Mouse (Mus musculus) thymus, adult 2 months (tissue): Measurements from ENCODE around the gene Lrrc4c. TPM values are rescaled to one million over a fixed set of nuclear protein-coding genes. Genes with fewer than 3 reads are reported as not detected.

Experiments used
- DNase-seq: peaks from one replicate; pipeline ENCODE4 v3.0.0; 2021
- H3K27ac ChIP-seq: fragments of 200-500 bp; 2 replicates; pipeline ENCODE4 v1.5.1; 2012; ENCODE audit warnings: low read length, control low read depth; ENCODE audit not compliant: control insufficient read depth, insufficient read depth
- H3K27me3 ChIP-seq: fragments of 200-500 bp; 2 replicates; pipeline ENCODE4 v1.6.1; 2012; ENCODE audit warnings: mild to moderate bottlenecking, low read length, moderate library complexity, mixed read lengths; ENCODE audit not compliant: control insufficient read depth, insufficient read depth
- H3K36me3 ChIP-seq: fragments of 200-500 bp; 2 replicates; pipeline ENCODE4 v1.6.1; 2012; ENCODE audit warnings: mild to moderate bottlenecking, low read length, moderate library complexity; ENCODE audit not compliant: control insufficient read depth, insufficient read depth
- H3K4me1 ChIP-seq: fragments of 200-500 bp; replicated peaks from 2 replicates; pipeline ENCODE4 v1.6.1; 2012; ENCODE audit warnings: low read length; ENCODE audit not compliant: control insufficient read depth, insufficient read depth
- H3K4me3 ChIP-seq: fragments of 200-500 bp; 2 replicates; pipeline ENCODE4 v1.5.1; 2012; ENCODE audit warnings: mild to moderate bottlenecking, low read length, control low read depth, moderate library complexity; ENCODE audit not compliant: control insufficient read depth, insufficient read depth
- CTCF ChIP-seq: fragments of 200-500 bp; IDR thresholded peaks from 2 replicates; pipeline ENCODE4 v1.5.1; 2012; ENCODE audit warnings: mild to moderate bottlenecking, control low read depth, low read length, moderate library complexity, borderline replicate concordance; ENCODE audit not compliant: control insufficient read depth, poor library complexity, insufficient read depth; ENCODE audit errors: extremely low read depth
- POLR2A ChIP-seq: fragments of 200-500 bp; IDR thresholded peaks from 2 replicates; pipeline ENCODE4 v1.6.1; 2012; ENCODE audit warnings: mild to moderate bottlenecking, low read length, control low read depth, moderate library complexity; ENCODE audit not compliant: control insufficient read depth, poor library complexity, insufficient read depth; ENCODE audit errors: extremely low read depth
- WGBS: fragments of 180-500 bp; shearing (Covaris S2); methylation state at CpG from one replicate; pipeline ENCODE4 v1.1.7; 2018; 5-methylcytosine and 5-hydroxymethylcytosine counted together
- polyA plus RNA-seq: library from polyadenylated mRNA; depleted of rRNA; stranded (reverse); fragments of >200 nt; gene quantifications from 2 replicates; pipeline ENCODE4 v1.2.3, GENCODE M21; 2012

Lrrc4c gene
- polyA plus RNA-seq, 1 experiment: 0.18 TPM

DNA sequence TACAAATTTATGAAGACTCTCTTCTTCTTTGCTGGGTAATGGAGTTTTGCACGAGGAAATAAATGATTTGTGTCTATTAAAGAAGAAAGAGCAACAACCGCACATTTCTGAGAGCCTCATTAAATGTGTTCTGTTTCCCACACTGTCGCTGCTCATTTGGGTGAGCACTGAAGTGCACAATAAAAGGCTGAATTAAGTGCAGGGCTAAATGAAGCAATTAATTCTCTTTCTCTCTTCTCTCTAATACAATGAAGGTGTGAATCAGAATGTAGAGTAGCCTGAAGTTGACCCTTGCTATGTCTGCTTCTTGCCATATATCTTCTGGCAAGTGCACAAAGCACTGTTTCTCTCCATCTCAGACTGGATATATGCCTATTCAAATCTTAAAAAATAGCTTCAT is 1073.5 kb downstream of the Lrrc4c start:
- H3K27me3 ChIP-seq: no peaks in the 10 kb centered on the region
- H3K36me3 ChIP-seq: no peaks in the 10 kb centered on the region
- no peaks in the 10 kb centered on the region for H3K4me1 ChIP-seq
- no peak overlapping the region for H3K27ac ChIP-seq
- TF ChIP-seq POLR2A (no peak), CTCF (no peak)
- WGBS: 85% methylated on average over 3 of the region's 3 CpGs
- DNase-seq: no peak
- H3K4me3 ChIP-seq: no peak overlapping the region

- TF ChIP-seq CTCF: no peak
- Histone ChIP-seq H3K27me3 (no peaks in the 10 kb centered on the region), H3K4me3 (no peak overlapping the region), H3K36me3 (no peaks in the 10 kb centered on the region), H3K27ac (no peak overlapping the region), H3K4me1 (no peaks in the 10 kb centered on the region)
- DNase-seq: no peak
- 82% methylated on average over 2 of the region's 2 CpGs for WGBS
Measured at GRCm38 (mm10) chr2:97391876-97392275, 1073.9 kb downstream of the Lrrc4c start.

DNA sequence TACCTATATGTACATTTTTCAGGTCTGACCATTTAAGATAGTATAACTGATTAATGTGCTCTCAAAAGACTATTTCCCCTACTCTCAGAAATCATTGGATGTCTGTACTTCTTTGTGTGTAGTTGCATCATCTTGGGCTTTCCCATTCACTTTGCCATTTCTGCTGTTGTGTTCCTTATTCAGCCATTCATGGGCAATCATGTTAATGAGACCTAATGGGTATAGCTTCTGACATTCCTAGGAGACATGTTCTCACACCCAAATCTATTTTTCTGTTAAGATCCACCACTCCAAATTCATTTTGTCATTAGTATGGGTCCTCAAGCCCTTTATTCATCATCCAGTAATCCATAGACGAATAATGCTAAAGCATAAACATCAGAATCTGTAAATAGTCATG is 1095.1 kb downstream of the Lrrc4c start:
- no peaks in the 10 kb centered on the region for H3K27me3 ChIP-seq
- no peak overlapping the region for H3K4me3 ChIP-seq
- H3K4me1 ChIP-seq: no peaks in the 10 kb centered on the region
- H3K27ac ChIP-seq: no peak overlapping the region
- TF ChIP-seq CTCF (no peak), POLR2A (no peak)
- no peak for DNase-seq
- WGBS: 74% methylated on average over 1 of the region's 1 CpGs
- H3K36me3 ChIP-seq: no peaks in the 10 kb centered on the region

DNA sequence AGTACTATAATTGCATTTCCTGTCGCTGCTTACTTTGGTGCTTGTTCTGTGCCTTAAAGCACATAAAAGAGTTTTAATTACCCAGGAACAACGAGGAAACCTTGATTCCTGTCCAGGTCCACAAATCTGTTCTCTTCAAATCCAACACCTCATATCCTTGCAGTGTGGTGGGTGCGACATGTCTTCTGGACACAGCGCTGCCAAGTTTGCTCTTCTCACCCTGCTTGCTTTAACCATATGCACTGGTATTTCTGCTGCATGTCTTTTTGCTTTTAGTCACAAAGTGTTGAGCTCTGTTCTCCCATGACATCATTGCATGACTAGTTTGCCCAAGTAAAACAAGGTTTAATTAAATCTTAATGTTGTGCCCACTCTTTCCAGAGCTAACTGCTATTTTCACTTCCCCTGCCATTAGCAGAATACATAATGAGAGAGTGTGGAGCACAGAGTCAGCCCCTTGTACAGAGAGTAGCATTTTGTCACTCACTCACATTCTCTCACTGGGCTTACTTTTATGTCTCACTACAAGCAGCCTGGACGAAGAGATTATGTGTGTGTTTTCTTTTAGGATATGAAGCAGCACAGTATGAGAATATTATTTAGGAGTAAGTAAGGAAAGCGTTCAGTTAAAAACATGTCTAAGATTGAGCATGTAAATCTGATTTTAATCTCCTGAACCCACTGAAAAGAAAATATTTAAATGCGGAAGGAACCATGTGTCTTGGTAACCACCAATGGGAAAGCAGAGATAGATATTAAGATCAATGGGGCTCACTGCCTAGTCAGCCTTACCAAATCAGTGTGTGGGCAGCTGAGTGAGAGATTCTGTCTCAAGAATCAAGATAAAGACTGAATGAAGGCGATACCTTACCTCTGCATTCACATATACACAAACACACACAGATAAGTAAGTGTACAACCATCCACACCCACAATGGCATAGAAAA is 1096.7 kb downstream of the Lrrc4c start:
- H3K27me3 ChIP-seq: no peaks in the 10 kb centered on the region
- no peak overlapping the region for H3K4me3 ChIP-seq
- H3K4me1 ChIP-seq: no peaks in the 10 kb centered on the region
- H3K36me3 ChIP-seq: no peaks in the 10 kb centered on the region
- no peak overlapping the region for H3K27ac ChIP-seq
- no peak for DNase-seq
- 83% methylated on average over 8 of the region's 8 CpGs for WGBS
- no peak for TF ChIP-seq CTCF
- no peak for TF ChIP-seq POLR2A

DNA sequence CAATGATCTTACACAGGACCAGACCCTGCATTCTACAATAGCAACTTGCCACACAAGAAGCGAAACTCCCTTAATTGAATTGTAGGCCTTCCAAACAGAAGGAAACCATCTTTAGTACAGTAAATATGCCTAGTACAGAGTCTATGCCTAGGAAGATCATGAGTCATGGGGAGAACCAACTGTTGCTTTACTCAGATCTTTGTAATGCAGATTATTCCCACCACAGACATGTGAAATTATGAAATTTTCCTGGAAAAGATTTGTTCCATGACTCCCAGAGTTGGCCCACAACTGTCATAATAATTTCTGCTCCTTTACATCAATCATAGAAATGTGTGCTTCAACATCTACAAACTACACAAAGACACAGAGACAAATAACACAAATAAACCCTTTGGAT is 1116.2 kb downstream of the Lrrc4c start:
- H3K4me1 ChIP-seq: no peaks in the 10 kb centered on the region
- no peak overlapping the region for H3K4me3 ChIP-seq
- WGBS: 95% methylated on average over 1 of the region's 1 CpGs
- TF ChIP-seq CTCF (no peak), POLR2A (no peak)
- no peaks in the 10 kb centered on the region for H3K27me3 ChIP-seq
- H3K36me3 ChIP-seq: no peaks in the 10 kb centered on the region
- no peak overlapping the region for H3K27ac ChIP-seq
- DNase-seq: no peak

DNA sequence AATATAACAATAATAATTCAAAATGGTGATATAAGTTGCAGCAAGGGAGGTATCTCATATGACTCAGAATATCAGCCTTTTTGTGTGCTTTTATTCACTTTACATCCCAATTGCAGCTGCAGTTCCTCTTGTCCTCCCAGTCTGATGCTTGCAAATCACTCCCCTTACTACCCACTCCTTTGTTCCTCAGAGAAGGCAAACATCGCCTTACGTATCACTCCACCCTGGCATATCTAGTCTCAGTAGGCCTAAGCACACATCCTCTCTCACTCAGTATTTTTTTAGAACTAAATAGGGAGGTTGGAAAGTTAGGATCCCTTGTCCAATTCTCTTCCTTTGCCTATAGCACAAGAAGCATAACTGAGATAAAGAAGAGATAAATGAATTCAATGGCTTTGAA is 1117.6 kb downstream of the Lrrc4c start:
- H3K36me3 ChIP-seq: no peaks in the 10 kb centered on the region
- H3K4me3 ChIP-seq: no peak overlapping the region
- TF ChIP-seq POLR2A: no peak
- TF ChIP-seq CTCF: no peak
- no peak for DNase-seq
- H3K27me3 ChIP-seq: no peaks in the 10 kb centered on the region
- no peaks in the 10 kb centered on the region for H3K4me1 ChIP-seq
- 96% methylated on average over 2 of the region's 2 CpGs for WGBS
- H3K27ac ChIP-seq: no peak overlapping the region
